Mouse (Mus musculus): Measurements from ENCODE around the gene Prr36. TPM values are rescaled to one million over a fixed set of nuclear protein-coding genes. Genes with fewer than 3 reads are reported as not detected.
A peak's percentile ranks its signal among the peaks of the same experiment; 100 is the strongest.

The Prr36 gene
- total and polyA plus RNA-seq, 3 experiments, result 0.08 to 0.58 TPM; not detected in 1

DNA sequence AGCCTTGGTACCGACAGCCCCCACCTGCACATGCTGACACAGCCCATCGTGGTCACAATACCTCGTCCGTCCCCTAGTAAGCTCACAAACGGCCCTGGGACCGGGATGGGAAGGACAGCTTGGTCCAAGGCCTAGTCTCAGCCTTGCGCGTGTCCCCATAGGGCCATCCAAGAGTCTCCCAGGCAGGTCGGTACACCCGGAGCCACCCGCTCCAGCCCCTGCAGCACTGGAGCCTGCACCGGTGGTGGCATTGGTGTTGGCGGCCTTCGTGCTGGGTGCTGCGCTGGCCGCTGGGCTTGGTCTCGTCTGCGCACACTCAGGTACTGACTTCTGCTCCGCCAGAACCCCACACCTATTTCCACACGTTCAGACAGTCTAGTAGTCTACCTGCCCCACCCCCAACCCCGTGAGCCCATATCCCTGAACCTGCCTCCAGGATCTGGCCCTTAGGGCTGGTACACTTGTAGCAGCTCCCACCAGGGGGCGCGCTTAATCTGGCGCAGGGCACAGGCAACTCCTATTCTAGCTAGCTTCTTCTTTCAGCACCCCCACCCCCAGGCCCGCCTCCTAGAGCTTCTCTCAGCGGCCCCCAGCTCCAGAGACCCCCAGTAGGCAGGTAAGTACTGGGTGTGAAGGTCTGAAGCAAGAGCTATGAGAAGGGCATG lies 33.2 kb upstream of the Prr36 start (continued):
- TF ChIP-seq ZC3H11A (IDR thresholded peaks at IDR 0.05; ENCODE audit: low read depth, low read length), result peak; percentile 69
- TF ChIP-seq JUND (IDR thresholded peaks at IDR 0.05; ENCODE audit: low read depth, low read length), result no peak

- H3K36me3 ChIP-seq (ENCODE audit: control insufficient read depth in 1 of 2, insufficient read depth in 2 of 2, low read length in 2 of 2), result peaks cover 1 to 6% of the 10 kb centered on the region in 2 experiments; a peak in 3 of 4 replicates
- no peak overlapping the region for H3K9ac ChIP-seq (ENCODE audit: control insufficient read depth, low read depth, low read length, poor library complexity, severe bottlenecking)
- peaks cover 0 to 15% of the 10 kb centered on the region in 2 experiments; a peak in 2 of 4 replicates for H3K4me1 ChIP-seq (ENCODE audit: control insufficient read depth in 1 of 2, insufficient read depth in 2 of 2, low read length in 2 of 2)
- DNase-seq (ENCODE audit: low read depth, low spot score), result no peak
- H3K4me3 ChIP-seq (ENCODE audit: control insufficient read depth in 1 of 2, insufficient read depth in 1 of 2, low read depth in 2 of 2, low read length in 2 of 2), result no peak overlapping the region
- H3K9me3 ChIP-seq (replicated peaks; ENCODE audit: insufficient read depth, low read length), result no peaks in the 10 kb centered on the region
- no peak overlapping the region for H3K27ac ChIP-seq (ENCODE audit: control insufficient read depth, low read depth, low read length)
- TF ChIP-seq CHD2 (IDR thresholded peaks at IDR 0.05; ENCODE audit: low read length) (no peak), USF1 (IDR thresholded peaks at IDR 0.05; ENCODE audit: low read depth, low read length) (no peak), ELF1 (IDR thresholded peaks at IDR 0.05; ENCODE audit: low read depth, low read length) (no peak), HCFC1 (IDR thresholded peaks at IDR 0.05; ENCODE audit: low read depth, low read length) (no peak), GABPA (IDR thresholded peaks at IDR 0.05; ENCODE audit: low read depth, low read length) (no peak), E2F4 (IDR thresholded peaks at IDR 0.05; ENCODE audit: borderline replicate concordance, low read depth, low read length) (no peak), TAL1 (IDR thresholded peaks at IDR 0.05; ENCODE audit: low read length) (no peak), JUND (IDR thresholded peaks at IDR 0.05; ENCODE audit: low read depth, low read length) (no peak), EP300 (IDR thresholded peaks at IDR 0.05; ENCODE audit: low read depth in 1 of 2, low read length in 2 of 2) (no peak), POLR2AphosphoS5 (IDR thresholded peaks at IDR 0.05; ENCODE audit: borderline replicate concordance, low read depth, low read length) (no peak), GATA1 (IDR thresholded peaks at IDR 0.05; ENCODE audit: low read depth, low read length) (no peak), ETS1 (IDR thresholded peaks at IDR 0.05; ENCODE audit: low read depth, low read length) (no peak), ZMIZ1 (IDR thresholded peaks at IDR 0.05; ENCODE audit: low read depth, low read length) (no peak), UBTF (IDR thresholded peaks at IDR 0.05; ENCODE audit: borderline replicate concordance, insufficient read depth, low read depth, low read length) (no peak)
- peaks cover 1% of the 10 kb centered on the region for H3K79me2 ChIP-seq (ENCODE audit: control insufficient read depth, insufficient read depth, low read length, poor library complexity)
- no peaks in the 10 kb centered on the region for H3K27me3 ChIP-seq (ENCODE audit: control insufficient read depth in 1 of 2, insufficient read depth in 2 of 2, low read length in 2 of 2)
Measured at GRCm38 (mm10) chr8:4249213-4249612, 32.0 kb upstream of the Prr36 start.

DNA sequence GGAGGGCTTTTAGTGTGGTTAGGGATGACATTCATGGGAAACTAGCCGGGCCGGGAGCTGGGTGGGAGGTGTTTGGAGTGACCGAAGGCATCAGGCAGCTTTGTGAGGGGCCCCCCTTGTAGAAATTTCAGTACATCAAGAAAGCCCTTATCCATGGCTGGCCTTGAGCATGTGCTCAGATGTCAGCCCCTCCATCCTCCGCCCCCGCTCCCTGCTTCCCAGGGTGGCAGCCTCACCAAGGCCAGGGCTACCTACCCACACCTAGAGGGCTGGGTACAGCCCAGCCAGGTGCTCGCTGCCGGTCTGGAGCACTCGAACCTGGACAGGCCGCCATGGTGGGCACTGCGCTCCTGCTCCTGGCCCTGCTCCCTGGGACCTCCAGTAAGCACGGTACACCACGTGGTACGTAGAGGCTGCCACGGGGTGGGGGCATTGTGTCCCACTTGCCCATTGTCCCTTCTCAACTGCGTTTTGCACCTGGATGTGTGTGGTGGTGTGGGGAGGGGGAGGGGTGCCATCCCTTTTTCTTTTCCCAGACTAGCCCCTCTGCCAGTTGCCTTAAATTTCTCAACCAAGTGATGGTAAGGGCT lies 30.8 kb upstream of the Prr36 start, which contains the start of gene Tgfbr3l:
Gene Tgfbr3l (plus strand): TSS at position 264 of the 590 bp plus-strand sequence.
- Histone ChIP-seq H3K4me1 (ENCODE audit: control insufficient read depth in 1 of 2, insufficient read depth in 2 of 2, low read length in 2 of 2) (peaks cover 0 to 9% of the 10 kb centered on the region in 2 experiments; a peak in 2 of 4 replicates), H3K27me3 (ENCODE audit: control insufficient read depth in 1 of 2, insufficient read depth in 2 of 2, low read length in 2 of 2) (no peaks in the 10 kb centered on the region), H3K4me3 (ENCODE audit: control insufficient read depth in 1 of 2, insufficient read depth in 1 of 2, low read depth in 2 of 2, low read length in 2 of 2) (no peak within 1 kb of the TSS), H3K9ac (ENCODE audit: control insufficient read depth, low read depth, low read length, poor library complexity, severe bottlenecking) (no peak within 1 kb of the TSS), H3K36me3 (ENCODE audit: control insufficient read depth in 1 of 2, insufficient read depth in 2 of 2, low read length in 2 of 2) (peaks cover 3 to 4% of the 10 kb centered on the region in 2 experiments; a peak in 1 of 4 replicates), H3K27ac (ENCODE audit: control insufficient read depth, low read depth, low read length) (no peak within 1 kb of the TSS), H3K79me2 (ENCODE audit: control insufficient read depth, insufficient read depth, low read length, poor library complexity) (peaks cover under 1% of the 10 kb centered on the region; the same call in 1 of the 2 replicates), H3K9me3 (replicated peaks; ENCODE audit: insufficient read depth, low read length) (no peaks in the 10 kb centered on the region)
- TF ChIP-seq TBP (IDR thresholded peaks at IDR 0.05; ENCODE audit: low read depth, low read length) (no peak), ELF1 (IDR thresholded peaks at IDR 0.05; ENCODE audit: low read depth, low read length) (no peak), GABPA (IDR thresholded peaks at IDR 0.05; ENCODE audit: low read depth, low read length) (no peak), SMC3 (IDR thresholded peaks at IDR 0.05; ENCODE audit: low read depth, low read length) (no peak), E2F4 (IDR thresholded peaks at IDR 0.05; ENCODE audit: borderline replicate concordance, low read depth, low read length) (no peak), POLR2AphosphoS2 (IDR thresholded peaks at IDR 0.05; ENCODE audit: low read length) (no peak), MEF2A (IDR thresholded peaks at IDR 0.05; ENCODE audit: extremely low read depth, insufficient replicate concordance, low read depth, low read length, poor library complexity, severe bottlenecking) (no peak), SIN3A (IDR thresholded peaks at IDR 0.05; ENCODE audit: low read length) (no peak)
- no peak for DNase-seq (ENCODE audit: low read depth, low spot score)

All from MEL (cell line).